Mouse (Mus musculus): Measurements from ENCODE around the gene Gpr62.
"Not testable (repeated sequence)": the region's sequence is repeated elsewhere in the genome, so short reads cannot be mapped to it uniquely, and the experiment has no call there.

Gpr62 gene

DNA sequence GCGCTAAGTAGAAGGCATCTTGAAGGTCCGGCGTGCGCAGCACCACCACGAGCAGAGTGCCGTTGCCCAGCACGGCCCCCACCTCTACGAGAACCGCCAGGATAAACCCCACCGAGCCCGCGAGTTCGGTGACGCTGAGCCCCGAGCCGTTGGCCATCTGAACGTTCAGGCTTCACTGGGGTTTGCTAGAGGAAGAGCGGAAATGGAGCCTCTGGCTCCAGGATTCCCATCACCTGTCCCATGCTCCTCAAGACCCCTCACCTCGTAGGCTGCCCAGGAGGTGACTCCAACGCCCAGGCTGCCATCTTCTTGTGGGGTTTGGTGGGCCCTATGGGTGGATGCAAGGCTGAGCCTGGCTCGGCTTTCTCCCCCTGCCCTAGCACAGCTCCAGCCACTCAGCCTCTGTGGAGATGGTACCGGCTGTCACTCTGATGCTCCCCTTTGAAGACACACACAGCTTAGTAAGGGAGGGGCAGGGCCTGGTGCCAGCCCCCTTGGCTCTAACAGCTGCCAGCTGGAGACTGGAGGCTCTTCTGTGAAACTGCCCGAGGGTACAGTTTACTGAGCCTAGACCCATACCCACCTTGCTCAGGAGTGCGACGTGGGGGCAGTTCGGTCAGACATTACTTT, at the start of gene Gpr62:
Gene Gpr62, minus strand, starts transcription at position 368 of the 630 bp plus-strand sequence.
- DNase-seq (ENCODE audit: low read depth): no peak

DNA sequence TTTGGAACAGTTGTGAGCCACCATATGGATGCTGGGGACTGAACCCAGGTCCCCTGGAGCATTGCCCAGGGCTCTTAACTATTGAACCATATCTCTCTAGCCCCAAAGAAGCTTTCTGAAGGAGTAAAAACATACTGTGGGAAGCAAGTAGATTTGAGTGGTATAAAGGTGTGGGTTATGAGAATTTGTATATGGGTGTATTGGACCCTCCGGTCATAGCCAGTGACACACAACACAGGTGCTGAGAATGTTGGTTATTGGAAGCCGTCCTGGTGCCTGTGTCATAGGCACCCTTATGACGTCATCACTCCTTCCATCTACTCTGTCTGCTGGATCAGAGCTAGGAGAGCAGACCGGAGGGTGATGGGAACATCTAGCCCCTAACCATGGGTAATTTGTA, 48.5 kb upstream of the Gpr62 start, which contains the start of gene Iqcf5:
Gene Iqcf5, plus strand, starts transcription at position 301 of the 400 bp plus-strand sequence.
- no peak for DNase-seq (ENCODE audit: low read depth)

DNA sequence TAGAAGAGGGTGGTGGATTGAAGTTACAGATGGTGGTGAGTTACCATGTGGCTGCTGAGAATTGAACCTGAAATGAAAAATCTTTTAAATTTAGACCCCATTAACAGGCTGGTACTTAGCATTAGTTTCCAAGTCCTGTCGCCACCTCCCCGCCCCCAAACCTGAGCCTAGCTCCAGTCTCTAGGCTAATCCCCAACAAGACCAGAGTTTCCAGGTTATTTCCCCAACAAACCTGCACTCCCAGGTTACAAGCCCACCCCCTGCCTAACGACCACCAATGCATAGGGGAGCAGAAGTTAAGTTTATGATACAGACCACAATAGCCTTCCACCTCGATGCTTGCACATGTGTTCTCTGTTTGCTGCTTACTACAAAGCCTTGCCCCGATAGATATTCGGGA, 47.8 kb upstream of the Gpr62 start:
- no peak for DNase-seq (ENCODE audit: low read depth)

GRCm38 (mm10) chr9:106512729-106513450, 47.2 kb upstream of the Gpr62 start:
- no peak for DNase-seq (ENCODE audit: low read depth)

DNA sequence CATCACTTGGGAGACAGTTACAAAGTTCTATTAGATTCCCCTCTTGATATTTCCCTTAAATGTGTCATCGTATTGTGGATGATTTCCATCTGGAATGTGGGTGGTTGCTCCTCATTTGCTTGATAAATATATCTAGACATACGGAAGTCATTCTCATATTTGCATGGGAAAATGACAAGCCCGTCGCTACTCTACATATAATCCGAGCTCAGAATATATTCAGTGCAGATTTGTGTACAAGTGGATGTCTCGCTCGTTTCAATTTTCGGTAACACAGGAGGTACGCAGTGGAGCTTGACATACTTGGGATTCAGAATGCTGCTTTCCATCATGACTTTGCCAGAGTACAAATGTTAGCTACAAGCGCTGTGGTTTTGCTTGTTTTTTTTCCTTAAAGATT, 43.6 kb upstream of the Gpr62 start:
- DNase-seq (ENCODE audit: low read depth): no peak

- DNase-seq (ENCODE audit: low read depth): no peak
Observed at GRCm38 (mm10) chr9:106504246-106504645, 38.5 kb upstream of the Gpr62 start.

- no peak for DNase-seq (ENCODE audit: low read depth)
Observed at GRCm38 (mm10) chr9:106501846-106502245, 36.1 kb upstream of the Gpr62 start.

- no peak for DNase-seq (ENCODE audit: low read depth)
Observed at GRCm38 (mm10) chr9:106499667-106500066, 33.9 kb upstream of the Gpr62 start, which contains the start of gene Iqcf1. Gene Iqcf1, plus strand, starts transcription at chr9:106499967.

- DNase-seq (ENCODE audit: low read depth): not testable (repeated sequence)
Observed at GRCm38 (mm10) chr9:106487602-106488001, 21.9 kb upstream of the Gpr62 start.

- DNase-seq (ENCODE audit: low read depth): no peak
Observed at GRCm38 (mm10) chr9:106485076-106485475, 19.3 kb upstream of the Gpr62 start.

- no peak for DNase-seq (ENCODE audit: low read depth)
Observed at GRCm38 (mm10) chr9:106483606-106484005, 17.9 kb upstream of the Gpr62 start.

- DNase-seq (ENCODE audit: low read depth): no peak
Observed at GRCm38 (mm10) chr9:106483136-106483535, 17.4 kb upstream of the Gpr62 start.

DNA sequence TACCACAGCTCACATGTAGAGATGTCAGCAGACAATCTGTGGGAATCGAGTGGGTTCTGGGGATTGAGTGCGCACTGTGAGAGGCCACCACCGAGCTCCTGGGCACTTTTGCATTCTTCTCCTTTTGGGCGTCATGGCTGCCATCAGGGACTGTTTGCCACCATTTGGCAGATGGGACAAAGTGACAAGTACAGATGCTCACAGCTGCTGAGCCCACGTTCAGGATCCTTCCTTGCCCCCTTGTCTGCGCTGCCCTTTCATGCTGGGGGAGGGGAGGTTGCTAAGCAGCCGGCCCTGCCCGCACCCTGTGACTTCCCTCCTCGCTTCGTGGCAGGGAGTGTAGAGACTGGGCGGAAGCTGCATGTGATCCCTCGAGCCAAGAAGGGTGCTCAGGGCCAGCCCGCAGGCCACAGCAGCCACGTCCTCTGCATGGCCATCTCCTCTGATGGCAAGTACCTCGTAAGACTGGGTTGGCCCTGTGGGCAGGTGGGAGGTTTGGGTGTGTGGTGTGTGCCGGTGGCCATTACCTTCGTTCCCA, 16.9 kb upstream of the Gpr62 start:
- no peak for DNase-seq (ENCODE audit: low read depth)

DNA sequence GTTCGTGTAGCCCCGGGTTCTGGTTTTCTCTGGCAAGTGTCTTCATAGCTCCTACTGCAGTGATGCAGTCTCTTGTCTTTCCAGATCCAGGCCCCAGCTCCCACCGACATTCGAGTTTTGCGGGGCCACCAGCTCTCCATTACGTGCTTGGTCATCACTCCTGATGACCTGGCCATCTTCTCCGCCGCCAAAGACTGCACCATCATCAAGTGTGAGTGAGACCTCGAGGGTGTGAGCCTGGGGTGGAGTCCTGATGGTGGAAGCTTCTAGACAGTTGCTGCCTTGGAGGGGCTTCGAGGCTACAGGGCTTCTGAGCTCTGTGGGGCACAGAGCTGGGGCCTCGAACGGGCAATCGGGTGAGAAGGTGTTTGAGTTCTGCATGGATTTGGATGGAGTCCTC, 15.9 kb upstream of the Gpr62 start:
- no peak for DNase-seq (ENCODE audit: low read depth)

GRCm38 (mm10) chr9:106481075-106481474, 15.3 kb upstream of the Gpr62 start:
- no peak for DNase-seq (ENCODE audit: low read depth)

DNA sequence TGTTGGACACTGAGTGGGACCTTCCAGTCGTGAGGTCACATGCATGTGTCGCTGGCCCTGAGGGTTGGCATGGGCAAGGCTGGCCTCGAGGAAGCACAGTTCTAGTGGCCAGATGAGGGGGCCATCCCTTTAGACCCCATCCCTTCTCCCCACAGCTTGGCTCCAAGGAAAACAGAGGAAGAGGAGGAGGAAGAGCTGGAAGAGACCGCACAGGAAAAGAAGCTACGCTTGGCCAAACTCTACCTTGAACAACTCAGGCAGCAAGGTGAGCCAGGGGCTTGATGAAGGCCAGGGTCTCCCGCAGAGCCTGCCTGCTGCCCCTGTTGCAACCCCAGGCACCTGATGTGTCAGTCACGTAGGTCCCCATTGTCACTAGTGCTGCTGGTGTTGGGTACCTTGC, 14.8 kb upstream of the Gpr62 start:
- no peak for DNase-seq (ENCODE audit: low read depth)

DNA sequence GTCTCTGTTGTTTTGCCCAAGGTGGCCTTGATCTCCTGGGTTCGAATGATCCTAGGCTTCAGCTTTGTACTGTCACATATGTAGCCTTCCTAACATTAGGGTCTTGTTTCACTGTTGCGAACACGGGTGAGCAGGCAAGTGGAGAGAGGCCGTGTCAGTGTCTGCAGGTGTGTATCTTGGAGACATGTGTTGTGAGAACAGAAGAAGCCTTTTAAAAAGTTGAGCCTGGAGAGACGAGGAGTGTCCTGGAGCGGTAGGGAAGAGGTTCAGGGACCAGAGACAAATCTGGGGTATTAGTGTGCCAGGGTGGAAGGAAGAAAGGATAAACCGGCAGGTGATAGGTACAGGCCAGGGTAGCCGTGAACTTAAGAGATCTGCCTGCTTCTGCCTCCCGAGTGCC, 12.4 kb upstream of the Gpr62 start:
- DNase-seq (ENCODE audit: low read depth): no peak

DNA sequence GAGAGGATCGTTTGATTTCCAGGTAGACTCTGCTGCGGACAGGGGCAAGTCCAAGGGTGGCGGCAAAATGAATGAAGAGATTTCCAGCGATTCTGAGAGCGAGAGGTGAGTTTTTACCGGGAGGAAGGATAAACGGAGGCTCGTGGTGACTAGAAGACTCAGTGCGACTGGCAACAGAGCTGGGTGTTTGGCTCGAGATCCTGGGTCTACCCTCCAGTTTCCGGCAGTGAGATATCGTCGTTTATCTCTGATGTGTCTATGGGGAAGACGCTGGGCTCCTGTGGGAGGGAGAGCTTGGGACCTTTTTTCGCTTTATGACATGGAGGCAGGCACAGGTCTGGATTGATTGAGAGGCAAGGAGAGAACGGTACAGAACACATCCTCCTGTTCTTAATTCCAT, 11.9 kb upstream of the Gpr62 start:
- no peak for DNase-seq (ENCODE audit: low read depth)

DNA sequence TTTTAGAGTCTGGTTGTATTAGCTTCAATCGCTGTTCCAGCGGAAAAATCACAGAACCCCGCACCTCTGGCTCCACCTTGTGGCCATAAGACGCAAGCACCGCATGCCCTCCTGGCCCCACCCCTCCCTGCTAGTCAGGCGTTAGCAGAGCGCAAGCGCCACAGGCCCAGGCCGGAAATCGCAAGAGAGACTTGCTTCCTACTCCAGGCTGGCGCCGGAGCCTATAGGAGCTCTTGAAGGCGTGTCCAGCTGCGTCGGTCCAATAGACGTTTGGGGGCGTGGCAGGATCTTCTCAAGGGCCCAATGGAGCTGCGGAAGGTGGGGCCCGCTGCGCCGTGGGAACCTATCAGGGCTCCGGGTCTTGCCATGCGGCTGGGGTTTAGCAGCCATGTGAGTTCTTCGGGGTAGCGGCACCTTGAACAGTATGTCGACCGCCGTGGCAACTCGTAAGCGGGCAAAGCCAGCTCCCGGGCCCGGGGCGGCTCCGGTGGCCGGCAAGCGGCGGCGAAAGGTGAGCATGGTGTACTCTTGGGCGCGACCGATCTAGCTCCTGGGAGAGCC, 11.3 kb upstream of the Gpr62 start, which contains the start of gene Parp3:
Gene Parp3, minus strand, starts transcription at position 26 of the 561 bp plus-strand sequence.
- peak; percentile 100 for DNase-seq (ENCODE audit: low read depth)

DNA sequence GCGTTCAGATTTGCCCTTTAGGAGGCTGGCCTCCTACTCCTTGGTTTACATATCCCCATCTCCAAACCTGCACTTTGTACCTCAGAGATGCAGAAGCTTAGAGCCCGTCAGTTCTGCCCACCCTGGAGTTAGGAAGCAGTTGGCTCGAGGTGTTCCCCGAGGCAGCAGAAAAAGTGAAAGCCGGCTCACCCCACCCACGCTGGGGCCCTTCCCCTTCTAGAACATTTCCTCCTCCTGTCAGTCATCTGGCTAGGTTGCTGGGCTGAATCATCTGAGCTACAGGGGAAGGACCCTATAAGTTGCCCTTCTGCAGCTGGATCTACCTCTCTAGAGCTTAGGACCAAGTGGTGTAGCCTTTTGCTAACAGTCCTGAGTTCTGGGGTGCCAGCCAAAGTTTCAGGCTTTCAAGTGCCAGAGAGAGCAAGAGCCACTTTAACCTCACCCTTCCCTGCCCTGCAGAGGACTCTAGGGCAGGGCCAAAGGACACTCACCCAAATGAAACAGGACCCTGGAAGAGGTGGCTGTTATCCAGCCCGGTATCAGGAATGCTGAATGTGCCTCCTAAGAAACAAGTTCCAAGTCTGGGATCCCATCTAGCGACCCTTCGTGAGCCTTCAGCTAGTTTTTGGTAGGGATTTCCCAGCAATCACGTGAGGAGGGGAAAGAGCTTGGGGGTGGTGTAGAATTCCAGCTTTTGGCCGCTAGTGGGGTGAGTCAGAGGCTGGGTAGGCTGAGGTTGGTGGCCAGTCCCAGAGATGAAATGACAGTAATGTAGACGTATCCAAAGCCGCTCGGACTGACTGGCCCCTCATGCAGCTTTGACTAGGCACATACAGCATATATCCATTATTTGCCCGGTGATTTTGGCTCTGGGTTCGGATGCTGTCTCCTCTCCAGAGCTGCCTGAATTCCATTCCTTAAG, 10.5 kb upstream of the Gpr62 start:
- DNase-seq (ENCODE audit: low read depth): no peak

- DNase-seq (ENCODE audit: low read depth): no peak
Observed at GRCm38 (mm10) chr9:106475663-106476001, 9.9 kb upstream of the Gpr62 start, which contains the start of gene Rrp9. Gene Rrp9, plus strand, starts transcription at chr9:106475963.

GRCm38 (mm10) chr9:106475046-106475445, 9.3 kb upstream of the Gpr62 start:
- DNase-seq (ENCODE audit: low read depth): no peak

Data from c-Kit-positive CD71-positive TER-119-negative erythroid progenitor cells, embryonic 14.5 days (primary cell).